Mouse (Mus musculus) telencephalon, adult 2 months (tissue): Measurements from ENCODE around the gene Catsperg1.
"Not testable (repeated sequence)": the region's sequence is repeated elsewhere in the genome, so short reads cannot be mapped to it uniquely, and the experiment has no call there.

Experiments used
- DNase-seq: peaks from one replicate; pipeline ENCODE4 v3.0.0-alpha.2; 2011; ENCODE audit warnings: low read depth, low spot score

The Catsperg1 gene

GRCm38 (mm10) chr7:29213675-29214082, at the start of gene Catsperg1:
Catsperg1 (minus strand) TSS chr7:29214035.
- DNase-seq: no peak

GRCm38 (mm10) chr7:29262151-29262550, 48.3 kb upstream of the Catsperg1 start:
- no peak for DNase-seq

DNA sequence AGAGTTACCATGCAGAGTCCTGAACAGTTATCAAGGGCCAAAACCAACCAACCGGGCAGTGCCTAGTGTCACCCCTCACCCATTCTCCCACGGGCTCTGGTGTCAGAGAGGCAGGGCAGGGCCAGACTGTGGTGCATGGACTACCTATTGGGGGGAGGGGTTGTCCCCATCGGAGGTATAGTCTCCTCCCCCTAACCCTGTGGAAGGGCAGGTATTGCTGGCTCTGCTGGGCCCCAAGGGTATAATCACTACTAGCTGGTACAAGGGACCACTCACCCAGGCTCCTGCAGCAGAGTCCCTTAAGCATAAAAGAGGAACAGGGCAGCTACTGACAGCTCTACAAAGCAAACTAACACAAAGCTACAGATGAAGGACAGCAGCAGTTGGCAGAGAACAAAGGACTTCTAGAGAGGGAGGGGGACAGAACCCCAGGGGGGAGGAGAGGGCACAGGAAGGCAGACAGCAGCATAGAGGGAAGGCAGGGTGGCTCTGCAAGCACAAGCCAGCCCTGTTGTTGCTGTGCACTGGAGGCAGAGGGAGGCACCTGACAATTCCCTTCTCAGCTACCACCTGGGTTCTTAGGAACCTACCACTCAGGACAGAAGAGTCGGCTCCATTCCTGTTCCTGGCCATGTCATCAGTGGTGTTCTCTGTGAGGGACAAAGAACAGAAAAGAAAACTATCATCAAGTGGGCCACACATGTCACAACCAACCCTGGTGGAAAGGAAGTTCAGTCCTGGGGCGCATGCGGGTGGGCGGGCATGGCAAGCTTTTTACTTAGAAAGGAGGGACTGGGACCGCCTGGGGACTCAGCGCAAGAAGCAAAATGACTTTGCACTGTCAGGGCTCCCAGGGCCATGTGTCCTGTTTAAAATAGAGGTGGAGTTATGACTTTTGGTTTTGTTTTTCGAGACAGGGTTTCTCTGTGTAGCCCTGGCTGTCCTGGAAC, 46.2 kb upstream of the Catsperg1 start:
- DNase-seq: no peak

- no peak for DNase-seq
Observed at GRCm38 (mm10) chr7:29257368-29257767, 43.5 kb upstream of the Catsperg1 start.

- no peak for DNase-seq
Observed at GRCm38 (mm10) chr7:29255875-29256274, 42.0 kb upstream of the Catsperg1 start.

- no peak for DNase-seq
Observed at GRCm38 (mm10) chr7:29253842-29254241, 40.0 kb upstream of the Catsperg1 start.

- no peak for DNase-seq
Observed at GRCm38 (mm10) chr7:29251166-29251565, 37.3 kb upstream of the Catsperg1 start.

GRCm38 (mm10) chr7:29248261-29248841, 34.5 kb upstream of the Catsperg1 start, which contains the start of gene 2200002D01Rik:
2200002D01Rik (minus strand) TSS chr7:29248466.
- no peak for DNase-seq

GRCm38 (mm10) chr7:29247706-29248105, 33.9 kb upstream of the Catsperg1 start:
- no peak for DNase-seq

GRCm38 (mm10) chr7:29247314-29247700, 33.5 kb upstream of the Catsperg1 start:
- no peak for DNase-seq

DNA sequence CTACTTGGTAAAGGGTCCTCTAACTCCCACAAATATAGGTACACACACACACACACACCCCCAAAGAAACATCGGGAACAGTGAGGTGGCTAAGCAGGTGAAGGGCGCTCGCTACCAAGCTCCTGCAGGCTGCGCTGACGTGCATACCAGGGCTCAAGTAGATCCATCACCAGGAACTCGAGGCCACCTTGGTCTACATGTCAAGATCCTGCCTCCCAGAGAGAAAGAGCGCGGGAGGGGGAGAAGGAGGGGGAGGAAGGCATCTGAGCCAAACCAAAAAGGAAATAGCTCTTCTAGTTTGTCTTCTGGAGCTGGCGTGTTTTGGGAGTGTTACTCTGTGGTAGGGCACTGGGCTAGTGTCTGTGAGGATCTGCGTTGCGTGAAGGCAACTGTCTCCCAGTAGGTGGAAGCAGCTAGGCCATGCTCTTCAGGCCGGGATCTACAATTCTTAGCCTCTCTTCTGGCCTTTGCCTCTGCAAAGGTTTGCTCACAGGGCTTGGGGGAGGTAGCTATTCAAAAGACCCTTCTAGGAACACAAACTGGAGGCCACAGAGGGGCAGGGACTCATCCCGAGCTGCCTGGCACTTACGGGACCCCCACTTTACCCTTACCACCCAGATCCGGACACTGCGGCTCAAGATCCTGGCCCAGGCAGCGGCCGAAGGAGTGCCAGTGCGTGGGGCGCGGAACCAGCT, 32.9 kb upstream of the Catsperg1 start:
- DNase-seq: no peak

DNA sequence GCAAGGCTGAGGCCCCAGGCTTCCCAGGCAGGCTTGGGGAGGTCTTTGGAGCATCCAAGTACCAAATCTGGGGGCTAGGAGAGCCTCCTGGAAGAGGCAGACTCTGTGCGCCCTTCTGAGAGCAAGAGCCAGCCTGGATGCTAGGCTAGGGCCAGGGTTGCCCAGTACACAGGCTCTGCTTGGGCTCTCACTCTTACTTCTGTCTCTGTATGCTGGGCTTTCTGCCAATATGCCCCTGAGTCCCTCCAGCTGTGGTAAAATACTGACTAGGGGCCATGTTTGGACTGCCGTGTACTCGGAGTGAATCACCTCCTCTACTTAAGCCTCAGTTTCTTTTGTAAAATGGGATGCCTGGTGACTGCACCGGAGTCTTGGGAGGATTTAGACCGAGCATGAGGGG, 32.2 kb upstream of the Catsperg1 start:
- no peak for DNase-seq

GRCm38 (mm10) chr7:29244732-29245416, 31.0 kb upstream of the Catsperg1 start:
- no peak for DNase-seq

DNA sequence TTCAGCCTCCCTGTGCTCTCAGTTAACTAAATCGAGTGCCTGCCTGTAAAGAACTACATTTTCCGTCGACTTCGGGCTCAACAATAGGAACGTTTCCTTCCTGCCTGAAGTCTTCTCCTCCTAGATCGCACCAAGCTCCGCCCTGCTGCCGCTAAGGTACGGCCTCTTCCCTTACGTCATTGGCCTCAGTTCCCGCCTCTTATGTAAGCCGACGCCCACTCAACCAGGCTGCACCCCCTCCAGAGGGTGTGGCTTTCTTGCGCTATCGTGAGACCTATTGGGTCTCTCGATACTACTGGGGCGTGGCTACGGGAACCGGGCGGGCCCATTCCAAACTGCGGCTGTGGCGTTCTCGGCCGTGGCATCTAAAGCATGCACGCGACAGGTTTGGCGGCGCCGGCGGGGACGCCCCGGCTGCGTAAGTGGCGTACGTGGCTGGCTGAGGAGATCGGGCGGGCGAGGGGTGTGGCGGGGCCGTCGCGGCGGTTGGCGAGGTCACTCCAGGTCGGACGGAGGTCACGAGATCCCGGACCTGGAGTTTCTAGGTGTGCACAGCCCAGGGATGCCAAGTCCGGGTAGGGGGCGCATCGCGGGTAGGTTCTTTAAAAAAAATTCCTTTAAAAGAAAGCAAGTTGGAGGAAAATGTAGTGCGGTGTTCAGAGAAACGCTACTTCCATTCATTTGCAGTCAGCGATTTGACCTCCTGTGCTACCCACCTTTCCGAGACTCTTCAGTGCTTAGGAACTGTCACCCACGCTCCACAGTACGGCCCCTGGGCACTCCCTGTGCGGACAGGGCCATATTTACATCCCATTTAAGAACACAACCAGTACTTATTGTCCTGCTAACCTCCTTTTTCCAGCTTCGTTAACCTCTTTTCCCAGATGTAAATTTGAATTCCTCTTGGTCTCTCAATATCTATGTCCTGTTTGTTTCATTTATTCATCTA, 24.5 kb upstream of the Catsperg1 start, which contains the start of gene Yif1b:
Gene Yif1b (plus strand): TSS at position 311 of the 949 bp plus-strand sequence.
- peak; percentile 99 for DNase-seq

- not testable (repeated sequence) for DNase-seq
Observed at GRCm38 (mm10) chr7:29237596-29237995, 23.8 kb upstream of the Catsperg1 start.

GRCm38 (mm10) chr7:29236593-29236992, 22.8 kb upstream of the Catsperg1 start:
- no peak for DNase-seq

- DNase-seq: no peak
Observed at GRCm38 (mm10) chr7:29234661-29235060, 20.8 kb upstream of the Catsperg1 start.

DNA sequence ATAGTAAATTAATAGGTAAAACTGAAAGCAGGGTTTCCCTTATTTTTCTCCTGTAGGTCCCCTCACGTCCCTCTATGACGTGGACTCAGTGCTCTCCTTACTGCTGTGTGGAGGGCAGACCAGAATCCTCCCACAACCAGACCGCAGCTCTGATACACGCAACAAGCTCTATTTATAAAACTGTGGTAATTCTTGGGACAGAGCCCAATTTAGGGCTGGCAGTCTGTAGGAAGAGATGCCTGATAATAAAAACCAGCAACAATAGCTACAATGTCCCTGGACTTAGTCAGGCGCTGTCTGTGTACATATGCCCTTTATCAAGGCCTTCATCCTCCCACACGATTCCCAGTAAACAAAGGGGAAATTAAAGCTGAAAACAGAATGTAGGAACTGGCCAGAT, 19.9 kb upstream of the Catsperg1 start:
- DNase-seq: no peak

- no peak for DNase-seq
Observed at GRCm38 (mm10) chr7:29232247-29233013, 18.6 kb upstream of the Catsperg1 start, which contains the start of gene Kcnk6. Kcnk6 (minus strand) TSS chr7:29232515.
